Mouse (Mus musculus): ENCODE data around the gene Paics.

DNA sequence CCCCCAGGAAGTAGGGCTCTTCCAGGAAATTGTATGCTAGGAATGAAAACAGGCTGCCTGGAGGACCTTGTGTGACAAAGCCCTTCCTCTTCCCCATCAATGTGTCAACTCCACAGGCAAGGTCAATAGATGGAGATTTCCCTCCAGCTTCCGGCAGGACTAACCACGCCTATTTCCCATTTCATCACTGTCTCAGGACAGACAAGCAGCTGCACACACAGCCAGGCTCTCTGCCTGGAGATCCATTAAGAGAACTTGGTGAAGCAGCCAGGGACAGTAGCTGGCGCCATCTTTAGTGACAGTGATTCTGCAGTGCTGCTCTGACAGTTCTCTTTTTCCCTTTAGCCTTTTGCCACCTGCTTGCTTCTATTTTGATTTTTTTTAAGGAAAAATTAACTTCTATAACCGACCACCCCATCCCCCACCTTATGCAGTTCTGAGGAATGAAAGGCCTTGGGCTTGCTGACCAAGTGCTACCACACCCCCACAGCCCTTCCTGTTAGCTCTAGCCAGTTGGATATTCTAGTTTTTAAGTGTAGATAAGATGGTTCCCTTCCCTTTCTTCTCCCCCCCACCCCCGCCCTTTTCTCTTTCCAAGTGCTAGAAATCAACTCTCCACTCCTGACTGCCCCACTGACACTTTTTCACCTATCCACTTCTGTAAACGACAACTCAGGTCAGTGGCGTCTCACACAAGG lies 21.8 kb upstream of the Paics start:
- peak; percentile 56 for TF ChIP-seq POLR2A (IDR thresholded peaks at IDR 0.05; ENCODE audit: insufficient read depth, low read depth, low read length)
- no peak for TF ChIP-seq CTCF (IDR thresholded peaks at IDR 0.05)

Measured in heart, adult 2 months (tissue).